Mouse (Mus musculus) stomach, embryonic 15.5 days (tissue): ENCODE results near the gene Amotl2. TPM values are rescaled to one million over a fixed set of nuclear protein-coding genes. Genes with fewer than 3 reads are reported as not detected.

ENCODE experiments used
- ATAC-seq: fragments of 200-750 bp; cut with Nextera tagmentation; 2 replicates; pipeline ENCODE4 v1.8.0; 2017; ENCODE audit warnings: low read depth, moderate number of reproducible peaks, moderate TSS enrichment; ENCODE audit not compliant: insufficient read depth, low FRiP score
- H3K27ac ChIP-seq: fragments of 300-500 bp; sonication (generic); 2 replicates; pipeline ENCODE4 v1.5.1; 2015; ENCODE audit warnings: mild to moderate bottlenecking, inconsistent platforms
- H3K27me3 ChIP-seq: fragments of 300-500 bp; sonication (generic); replicated peaks from 2 replicates; pipeline ENCODE4 v1.6.1; 2015; ENCODE audit warnings: inconsistent platforms
- H3K36me3 ChIP-seq: fragments of 300-500 bp; sonication (generic); 2 replicates; pipeline ENCODE4 v1.6.1; 2015; ENCODE audit warnings: inconsistent platforms
- H3K4me1 ChIP-seq: fragments of 300-500 bp; sonication (generic); 2 replicates; pipeline ENCODE4 v1.6.1; 2015; ENCODE audit warnings: inconsistent platforms
- H3K4me2 ChIP-seq: fragments of 300-500 bp; sonication (generic); 2 replicates; pipeline ENCODE4 v1.6.1; 2015; ENCODE audit warnings: mild to moderate bottlenecking, inconsistent platforms
- H3K4me3 ChIP-seq: fragments of 300-500 bp; sonication (generic); replicated peaks from 2 replicates; pipeline ENCODE4 v1.5.1; 2015; ENCODE audit warnings: inconsistent platforms
- H3K9ac ChIP-seq: fragments of 300-500 bp; sonication (generic); 2 replicates; pipeline ENCODE4 v1.6.1; 2015; ENCODE audit warnings: inconsistent platforms
- H3K9me3 ChIP-seq: fragments of 300-500 bp; sonication (generic); 2 replicates; pipeline ENCODE4 v1.6.1; 2016; ENCODE audit warnings: inconsistent platforms
- WGBS: fragments of 180-500 bp; shearing (Covaris S2); methylation state at CpG from one replicate; pipeline ENCODE4 v1.1.7; 2015; 5-methylcytosine and 5-hydroxymethylcytosine counted together
- polyA plus RNA-seq: library from polyadenylated mRNA; unstranded; fragments of >200 nt; fragmentation: Nextera tagmentation; extraction: Ambion mirVana; gene quantifications from 2 replicates; pipeline ENCODE4 v1.2.1, GENCODE M21; 2015

The Amotl2 gene
- polyA plus RNA-seq, 1 experiment from 2014 or later: 35.3 TPM

DNA sequence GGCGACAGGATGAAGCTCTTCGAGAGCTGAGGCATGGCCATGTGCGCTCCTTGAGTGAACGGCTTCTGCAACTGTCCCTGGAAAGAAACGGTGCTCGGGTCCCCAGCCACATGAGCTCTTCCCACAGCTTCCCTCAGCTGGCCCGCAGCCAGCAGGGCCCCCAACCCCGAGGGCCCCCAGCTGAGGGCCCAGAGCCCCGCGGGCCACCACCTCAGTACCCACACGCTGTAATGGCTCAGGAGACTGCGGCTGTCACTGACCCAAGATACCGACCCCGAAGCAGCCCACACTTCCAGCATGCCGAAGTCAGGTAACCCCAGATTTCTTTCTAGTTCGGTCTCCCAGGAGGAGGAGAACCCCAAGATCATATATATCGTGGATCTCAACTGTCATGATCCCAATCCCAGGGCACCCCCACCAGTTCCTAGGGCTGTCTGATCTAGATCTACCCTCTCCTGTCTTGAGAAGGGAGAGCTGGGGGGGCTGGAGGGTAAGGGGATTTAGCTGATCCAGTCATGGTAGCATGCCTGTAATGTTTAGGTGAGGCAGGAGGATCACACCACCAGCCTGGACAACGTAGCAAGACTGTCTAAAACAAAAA is 4.2 kb downstream of the Amotl2 start:
- Histone ChIP-seq H3K4me3 (peak overlapping the region; percentile 76), H3K27ac (peak overlapping the region; percentile 46), H3K36me3 (peaks cover 41% of the 10 kb centered on the region), H3K4me2 (peak overlapping the region; percentile 94), H3K9me3 (no peaks in the 10 kb centered on the region), H3K27me3 (no peaks in the 10 kb centered on the region), H3K9ac (peak overlapping the region; percentile 34), H3K4me1 (peaks cover 59% of the 10 kb centered on the region)
- ATAC-seq: no peak
- 49% methylated on average over 18 of the region's 18 CpGs for whole genome bisulfite sequencing

DNA sequence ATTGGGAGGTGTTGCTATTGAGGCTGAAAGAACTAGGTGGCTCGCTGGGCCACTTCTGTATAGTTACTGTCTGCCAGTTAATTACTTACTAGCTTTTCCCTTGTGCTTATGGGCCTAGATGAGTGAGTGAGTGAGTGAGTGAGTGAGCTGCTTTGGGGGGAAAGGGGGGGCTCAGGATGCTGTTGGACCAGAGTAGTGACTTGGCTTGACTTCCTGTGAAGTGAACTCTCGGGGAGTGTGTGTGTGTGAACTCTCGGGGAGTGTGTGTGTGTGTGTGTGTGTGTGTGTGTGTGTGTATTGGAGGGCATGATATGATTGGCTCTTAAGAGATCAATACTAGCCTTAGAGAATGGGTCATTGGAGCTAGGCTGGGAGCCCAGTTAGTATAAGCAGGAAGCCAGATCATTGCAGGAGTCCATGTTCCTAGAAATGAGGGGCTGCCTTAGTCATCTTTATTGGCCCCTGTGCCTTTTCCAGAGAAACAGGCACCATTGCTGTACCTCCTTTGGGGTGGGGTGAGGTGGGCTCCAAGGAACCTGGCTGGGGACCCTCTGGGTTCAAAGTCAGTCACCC is 5.0 kb downstream of the Amotl2 start:
- peaks cover 65% of the 10 kb centered on the region for H3K4me1 ChIP-seq
- peak overlapping the region; percentile 76 for H3K4me3 ChIP-seq
- H3K27me3 ChIP-seq: no peaks in the 10 kb centered on the region
- peak overlapping the region; percentile 46 for H3K27ac ChIP-seq
- no peaks in the 10 kb centered on the region for H3K9me3 ChIP-seq
- peak overlapping the region; percentile 94 for H3K4me2 ChIP-seq
- H3K9ac ChIP-seq: no peak overlapping the region
- 33% methylated on average over 3 of the region's 3 CpGs for WGBS
- peaks cover 43% of the 10 kb centered on the region for H3K36me3 ChIP-seq
- no peak for ATAC-seq

DNA sequence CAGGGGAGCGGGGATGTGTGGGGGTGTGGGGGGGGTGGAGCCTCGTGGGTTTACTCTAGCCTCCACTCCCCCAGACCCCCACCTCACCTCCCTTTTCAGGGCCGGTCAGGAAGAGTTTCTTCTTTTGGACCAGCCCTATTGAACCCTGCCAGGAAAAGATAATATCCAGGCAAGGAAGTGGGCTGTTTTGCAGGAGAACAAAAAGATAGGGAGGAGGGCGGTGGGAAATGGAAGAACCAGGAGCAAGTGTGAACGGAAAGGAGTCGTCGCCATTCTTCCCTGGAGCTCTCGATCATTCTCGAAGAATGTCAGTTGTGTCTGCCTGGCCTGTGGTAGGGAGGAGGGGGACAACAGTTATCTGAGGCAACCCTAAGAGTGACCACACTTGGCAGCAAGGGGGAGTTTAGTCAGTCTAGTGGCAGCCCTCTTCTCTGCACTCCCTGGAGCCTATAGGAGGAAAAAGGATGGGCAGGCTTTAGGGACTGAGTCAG is 5.6 kb downstream of the Amotl2 start:
- 45% methylated on average over 9 of the region's 9 CpGs for WGBS
- no peak for ATAC-seq
- peak overlapping the region; percentile 76; the same call in 1 of the 2 replicates for H3K4me3 ChIP-seq
- H3K27ac ChIP-seq: peak overlapping the region; percentile 46; the same call in 1 of the 2 replicates
- H3K4me1 ChIP-seq: peaks cover 71% of the 10 kb centered on the region
- no peak overlapping the region for H3K9ac ChIP-seq
- peaks cover 45% of the 10 kb centered on the region for H3K36me3 ChIP-seq
- no peaks in the 10 kb centered on the region for H3K9me3 ChIP-seq
- H3K4me2 ChIP-seq: peak overlapping the region; percentile 94
- no peaks in the 10 kb centered on the region for H3K27me3 ChIP-seq

- Histone ChIP-seq H3K9ac (no peak overlapping the region), H3K27ac (peak overlapping the region; percentile 46; the same call in 1 of the 2 replicates), H3K4me2 (0 out of 2 replicates have a peak overlapping the region, but pooled peaks have one; percentile 94), H3K36me3 (peaks cover 51% of the 10 kb centered on the region), H3K4me3 (no peak overlapping the region), H3K27me3 (no peaks in the 10 kb centered on the region), H3K4me1 (peaks cover 73% of the 10 kb centered on the region), H3K9me3 (no peaks in the 10 kb centered on the region)
- 81% methylated on average over 4 of the region's 4 CpGs for WGBS
- ATAC-seq: no peak
These were observed 6.3 kb downstream of the Amotl2 start for GRCm38 (mm10) chr9:102722750-102723149.

GRCm38 (mm10) chr9:102723241-102723709 is 6.8 kb downstream of the Amotl2 start:
- no peak overlapping the region for H3K4me2 ChIP-seq
- H3K4me1 ChIP-seq: peaks cover 73% of the 10 kb centered on the region
- no peak for ATAC-seq
- H3K4me3 ChIP-seq: no peak overlapping the region
- no peak overlapping the region for H3K9ac ChIP-seq
- no peaks in the 10 kb centered on the region for H3K27me3 ChIP-seq
- no peaks in the 10 kb centered on the region for H3K9me3 ChIP-seq
- peaks cover 54% of the 10 kb centered on the region for H3K36me3 ChIP-seq
- 74% methylated on average over 12 of the region's 12 CpGs for WGBS
- peak overlapping the region; percentile 46 for H3K27ac ChIP-seq

DNA sequence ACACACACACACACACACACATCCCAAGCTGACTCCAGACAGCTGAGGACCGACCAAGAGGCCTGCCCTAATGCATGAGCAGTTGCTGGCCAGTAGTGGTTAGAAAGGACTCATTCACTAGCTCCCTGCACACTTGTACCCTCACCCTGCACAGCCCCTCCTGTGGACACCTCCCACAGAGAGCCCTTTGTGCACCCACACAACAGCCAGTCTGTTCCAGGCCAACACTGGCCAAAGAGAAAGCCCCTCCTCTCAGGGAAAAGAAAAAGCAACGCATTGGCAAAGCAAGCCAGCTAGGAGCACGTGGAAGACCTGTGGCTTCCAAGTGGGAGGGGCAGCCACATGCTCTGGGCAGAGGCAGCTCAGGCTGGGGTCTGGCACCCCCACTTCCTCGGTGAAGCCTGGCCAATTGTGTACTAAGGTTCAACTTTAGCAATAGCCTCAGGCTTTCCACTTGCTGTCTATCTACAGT is 7.6 kb downstream of the Amotl2 start:
- peaks cover 73% of the 10 kb centered on the region for H3K4me1 ChIP-seq
- peak; percentile 29; the same call in 1 of the 2 replicates for ATAC-seq
- WGBS: 31% methylated on average over 4 of the region's 4 CpGs
- peaks cover 60% of the 10 kb centered on the region for H3K36me3 ChIP-seq
- no peak overlapping the region for H3K9ac ChIP-seq
- H3K9me3 ChIP-seq: no peaks in the 10 kb centered on the region
- no peak overlapping the region for H3K4me2 ChIP-seq
- no peak overlapping the region for H3K4me3 ChIP-seq
- peak overlapping the region; percentile 46 for H3K27ac ChIP-seq
- no peaks in the 10 kb centered on the region for H3K27me3 ChIP-seq

GRCm38 (mm10) chr9:102724942-102725341 is 8.5 kb downstream of the Amotl2 start:
- H3K4me1 ChIP-seq: peaks cover 74% of the 10 kb centered on the region
- H3K4me2 ChIP-seq: no peak overlapping the region
- peaks cover 69% of the 10 kb centered on the region for H3K36me3 ChIP-seq
- H3K27ac ChIP-seq: peak overlapping the region; percentile 82; the same call in 1 of the 2 replicates
- no peak for ATAC-seq
- H3K9me3 ChIP-seq: no peaks in the 10 kb centered on the region
- WGBS: 74% methylated on average over 7 of the region's 7 CpGs
- H3K4me3 ChIP-seq: no peak overlapping the region
- H3K27me3 ChIP-seq: no peaks in the 10 kb centered on the region
- no peak overlapping the region for H3K9ac ChIP-seq

DNA sequence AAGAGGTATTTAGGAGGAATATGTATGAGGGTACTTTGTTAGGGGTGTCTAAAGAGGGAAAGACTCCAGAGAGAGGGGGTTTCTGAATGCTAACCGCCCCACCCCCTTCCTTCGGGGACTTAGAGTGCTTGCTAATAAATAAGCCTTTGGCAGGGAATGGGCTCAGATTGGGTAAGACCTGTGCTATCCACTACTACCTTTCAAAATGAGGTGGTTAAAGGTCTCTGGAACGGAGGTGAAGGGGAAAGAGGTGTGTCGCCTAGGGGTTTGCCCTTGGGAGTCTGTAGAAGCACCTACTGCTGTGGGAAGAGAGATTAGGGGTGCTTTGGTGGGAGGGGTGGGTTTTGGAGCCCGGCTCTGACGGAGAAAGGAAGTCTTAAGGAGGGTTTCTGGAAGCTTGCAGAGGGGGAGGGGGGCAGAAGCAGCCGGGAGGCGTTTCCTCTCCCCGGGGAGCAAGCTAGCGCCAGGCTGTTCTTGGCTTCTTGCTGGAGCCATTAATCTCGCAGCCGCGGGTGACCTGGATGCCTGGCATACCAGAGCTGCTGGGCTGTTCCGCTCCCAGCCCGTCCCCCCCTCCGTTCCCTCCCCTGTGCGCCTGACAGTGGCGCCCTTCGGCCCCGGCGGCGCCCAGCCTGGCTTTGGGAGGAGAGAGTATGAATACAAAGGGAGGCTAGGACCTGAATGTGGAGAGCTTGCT is 9.6 kb downstream of the Amotl2 start:
- under 1% methylated on average over 17 of the region's 22 CpGs for WGBS
- Histone ChIP-seq H3K4me3 (peak overlapping the region; percentile 12), H3K9me3 (no peaks in the 10 kb centered on the region), H3K36me3 (peaks cover 71% of the 10 kb centered on the region), H3K27me3 (no peaks in the 10 kb centered on the region), H3K27ac (peak overlapping the region; percentile 82), H3K4me2 (peak overlapping the region; percentile 37), H3K9ac (no peak overlapping the region), H3K4me1 (peaks cover 65% of the 10 kb centered on the region)
- ATAC-seq: peak; percentile 85

GRCm38 (mm10) chr9:102726811-102727210 is 10.3 kb downstream of the Amotl2 start:
- Histone ChIP-seq H3K27ac (peak overlapping the region; percentile 82), H3K36me3 (peaks cover 78% of the 10 kb centered on the region), H3K9me3 (no peaks in the 10 kb centered on the region), H3K9ac (no peak overlapping the region), H3K4me2 (peak overlapping the region; percentile 37; the same call in 1 of the 2 replicates), H3K27me3 (no peaks in the 10 kb centered on the region), H3K4me3 (no peak overlapping the region), H3K4me1 (peaks cover 58% of the 10 kb centered on the region)
- WGBS: 57% methylated on average over 3 of the region's 3 CpGs
- no peak for ATAC-seq

DNA sequence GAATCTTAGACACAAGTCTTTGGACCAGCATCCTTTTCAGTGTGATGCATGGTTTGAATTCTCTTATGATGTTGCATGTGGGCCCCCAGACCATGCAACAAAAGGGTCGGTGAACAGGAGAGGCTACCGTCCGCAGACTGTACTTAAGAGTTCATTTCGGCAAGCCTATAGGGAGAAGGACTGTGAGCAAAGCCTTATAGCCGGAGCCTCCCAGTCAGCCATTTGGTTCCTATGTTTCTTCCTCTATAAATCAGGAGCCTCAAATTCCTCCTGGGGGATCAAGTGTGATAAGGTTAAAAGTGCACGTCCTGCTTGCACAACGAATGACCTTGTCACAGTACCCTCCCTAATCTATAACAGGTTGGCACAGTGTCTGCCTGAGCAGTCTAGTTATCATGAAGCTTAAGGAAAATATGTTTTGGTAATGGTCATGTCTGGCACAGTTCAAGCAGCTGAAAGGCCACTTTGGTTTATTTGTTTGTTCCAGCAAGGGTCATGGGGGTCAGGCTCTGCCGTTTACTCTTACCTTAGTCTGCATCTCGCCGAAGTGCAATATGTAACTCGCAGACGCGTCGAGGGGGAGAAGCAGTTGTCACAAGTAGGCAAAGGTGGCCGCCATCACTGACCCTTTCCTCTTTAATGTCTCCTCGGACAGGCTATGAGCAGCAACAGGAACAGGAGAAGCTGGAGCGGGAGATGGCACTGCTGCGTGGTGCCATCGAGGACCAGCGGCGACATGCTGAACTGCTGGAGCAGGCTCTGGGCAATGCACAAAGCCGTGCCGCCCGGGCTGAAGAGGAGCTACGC is 11.4 kb downstream of the Amotl2 start:
- Histone ChIP-seq H3K36me3 (peaks cover 81% of the 10 kb centered on the region), H3K9ac (no peak overlapping the region), H3K4me2 (no peak overlapping the region), H3K9me3 (no peaks in the 10 kb centered on the region), H3K27me3 (no peaks in the 10 kb centered on the region), H3K4me1 (peaks cover 48% of the 10 kb centered on the region), H3K27ac (no peak overlapping the region), H3K4me3 (no peak overlapping the region)
- no peak for ATAC-seq
- WGBS: 75% methylated on average over 25 of the region's 25 CpGs

DNA sequence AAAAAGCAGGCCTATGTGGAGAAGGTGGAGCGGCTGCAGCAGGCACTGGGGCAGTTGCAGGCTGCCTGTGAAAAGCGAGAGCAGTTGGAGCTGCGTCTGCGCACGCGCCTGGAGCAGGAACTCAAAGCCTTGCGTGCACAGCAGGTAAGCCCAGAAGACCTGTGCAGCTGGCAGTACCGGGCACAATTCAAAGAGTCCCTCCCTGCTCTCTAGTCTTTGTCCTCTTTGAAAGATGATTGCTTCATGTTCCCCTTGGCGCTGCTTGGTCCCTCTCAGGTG is 11.9 kb downstream of the Amotl2 start:
- Histone ChIP-seq H3K4me3 (no peak overlapping the region), H3K4me2 (no peak overlapping the region), H3K9me3 (no peaks in the 10 kb centered on the region), H3K4me1 (peaks cover 43% of the 10 kb centered on the region), H3K36me3 (peaks cover 77% of the 10 kb centered on the region), H3K27me3 (no peaks in the 10 kb centered on the region), H3K9ac (no peak overlapping the region), H3K27ac (no peak overlapping the region)
- 91% methylated on average over 9 of the region's 9 CpGs for WGBS
- ATAC-seq: no peak
